Mouse (Mus musculus): ENCODE data around the gene Rbmx. TPM values are rescaled to one million over a fixed set of nuclear protein-coding genes. Genes with fewer than 3 reads are reported as not detected.
A peak's percentile ranks its signal among the peaks of the same experiment; 100 is the strongest.

Rbmx gene
- polyA plus RNA-seq, 1 experiment: 5.1 TPM

- Histone ChIP-seq H3K27me3 (ENCODE audit: control insufficient read depth, insufficient read depth, low read length) (no peaks in the 10 kb centered on the region), H3K36me3 (ENCODE audit: control insufficient read depth, insufficient read depth, low read length) (no peaks in the 10 kb centered on the region), H3K4me1 (ENCODE audit: control insufficient read depth, insufficient read depth, low read length) (no peaks in the 10 kb centered on the region), H3K4me3 (ENCODE audit: control insufficient read depth, low read depth, low read length) (no peak overlapping the region), H3K27ac (ENCODE audit: control insufficient read depth, insufficient read depth, low read depth, low read length) (no peak overlapping the region; the same call in 1 of the 2 replicates)
- no peak for TF ChIP-seq POLR2A (IDR thresholded peaks at IDR 0.05; ENCODE audit: control insufficient read depth, low read depth, low read length)
These were observed 53.6 kb downstream of the Rbmx start for GRCm38 (mm10) chrX:57339220-57339619.

GRCm38 (mm10) chrX:57338371-57339211 lies 54.2 kb downstream of the Rbmx start, which contains the start of gene Arhgef6:
Gene Arhgef6 (minus strand): TSS chrX:57338729.
- Histone ChIP-seq H3K27ac (ENCODE audit: control insufficient read depth, insufficient read depth, low read depth, low read length) (peak within 1 kb of the TSS; percentile 36; the same call in 1 of the 2 replicates), H3K4me1 (ENCODE audit: control insufficient read depth, insufficient read depth, low read length) (no peaks in the 10 kb centered on the region), H3K4me3 (ENCODE audit: control insufficient read depth, low read depth, low read length) (no peak within 1 kb of the TSS; the same call in 1 of the 2 replicates), H3K27me3 (ENCODE audit: control insufficient read depth, insufficient read depth, low read length) (no peaks in the 10 kb centered on the region), H3K36me3 (ENCODE audit: control insufficient read depth, insufficient read depth, low read length) (no peaks in the 10 kb centered on the region)
- TF ChIP-seq POLR2A (IDR thresholded peaks at IDR 0.05; ENCODE audit: control insufficient read depth, low read depth, low read length) (no peak), CTCF (IDR thresholded peaks at IDR 0.05; ENCODE audit: control insufficient read depth, insufficient read depth, insufficient replicate concordance, low read depth, low read length) (no peak)

- Histone ChIP-seq H3K36me3 (ENCODE audit: control insufficient read depth, insufficient read depth, low read length) (no peaks in the 10 kb centered on the region), H3K4me3 (ENCODE audit: control insufficient read depth, low read depth, low read length) (no peak overlapping the region), H3K4me1 (ENCODE audit: control insufficient read depth, insufficient read depth, low read length) (no peaks in the 10 kb centered on the region), H3K27me3 (ENCODE audit: control insufficient read depth, insufficient read depth, low read length) (no peaks in the 10 kb centered on the region), H3K27ac (ENCODE audit: control insufficient read depth, insufficient read depth, low read depth, low read length) (no peak overlapping the region)
- TF ChIP-seq CTCF (IDR thresholded peaks at IDR 0.05; ENCODE audit: control insufficient read depth, insufficient read depth, insufficient replicate concordance, low read depth, low read length): no peak
- no peak for TF ChIP-seq POLR2A (IDR thresholded peaks at IDR 0.05; ENCODE audit: control insufficient read depth, low read depth, low read length)
These were observed 55.3 kb downstream of the Rbmx start for GRCm38 (mm10) chrX:57337582-57337981.

GRCm38 (mm10) chrX:57336958-57337357 lies 55.9 kb downstream of the Rbmx start:
- Histone ChIP-seq H3K4me3 (ENCODE audit: control insufficient read depth, low read depth, low read length) (no peak overlapping the region), H3K27me3 (ENCODE audit: control insufficient read depth, insufficient read depth, low read length) (no peaks in the 10 kb centered on the region), H3K4me1 (ENCODE audit: control insufficient read depth, insufficient read depth, low read length) (no peaks in the 10 kb centered on the region), H3K36me3 (ENCODE audit: control insufficient read depth, insufficient read depth, low read length) (no peaks in the 10 kb centered on the region), H3K27ac (ENCODE audit: control insufficient read depth, insufficient read depth, low read depth, low read length) (no peak overlapping the region)
- TF ChIP-seq POLR2A (IDR thresholded peaks at IDR 0.05; ENCODE audit: control insufficient read depth, low read depth, low read length) (no peak), CTCF (IDR thresholded peaks at IDR 0.05; ENCODE audit: control insufficient read depth, insufficient read depth, insufficient replicate concordance, low read depth, low read length) (no peak)

GRCm38 (mm10) chrX:57335313-57335712 lies 57.5 kb downstream of the Rbmx start:
- Histone ChIP-seq H3K27ac (ENCODE audit: control insufficient read depth, insufficient read depth, low read depth, low read length) (no peak overlapping the region), H3K4me3 (ENCODE audit: control insufficient read depth, low read depth, low read length) (no peak overlapping the region), H3K27me3 (ENCODE audit: control insufficient read depth, insufficient read depth, low read length) (no peaks in the 10 kb centered on the region), H3K36me3 (ENCODE audit: control insufficient read depth, insufficient read depth, low read length) (no peaks in the 10 kb centered on the region), H3K4me1 (ENCODE audit: control insufficient read depth, insufficient read depth, low read length) (no peaks in the 10 kb centered on the region)
- TF ChIP-seq CTCF (IDR thresholded peaks at IDR 0.05; ENCODE audit: control insufficient read depth, insufficient read depth, insufficient replicate concordance, low read depth, low read length) (no peak), POLR2A (IDR thresholded peaks at IDR 0.05; ENCODE audit: control insufficient read depth, low read depth, low read length) (no peak)

Other genes with a start within 250 kb of the Rbmx start
- gene Cd40lg, start 180.9 kb downstream of the Rbmx start, polyA plus RNA-seq (2012; rRNA removed): 0.13 and 0.16 TPM in 2 replicates
- gene Arhgef6, start 54.3 kb downstream of the Rbmx start, polyA plus RNA-seq (2012; rRNA removed): 14.4 and 19.2 TPM in 2 replicates
- gene Gm364, start 16.1 kb upstream of the Rbmx start, polyA plus RNA-seq (2012; rRNA removed): 10.7 and 19.8 TPM in 2 replicates
- not detected in 2 replicates for gene Gpr101, start 110.7 kb upstream of the Rbmx start, polyA plus RNA-seq (2012; rRNA removed)